Mouse (Mus musculus) telencephalon, adult 2 months (tissue): Measurements from ENCODE around the gene Fads2.

Source experiments
- DNase-seq: peaks from one replicate; pipeline ENCODE4 v3.0.0-alpha.2; 2011; ENCODE audit warnings: low read depth, low spot score

Fads2 gene

GRCm38 (mm10) chr19:10102054-10102700 lies 631 bp upstream of the Fads2 start:
- DNase-seq = no peak

GRCm38 (mm10) chr19:10100631-10101071 lies 895 bp downstream of the Fads2 start:
- DNase-seq = no peak

GRCm38 (mm10) chr19:10097826-10098225 lies 3.7 kb downstream of the Fads2 start:
- DNase-seq = no peak

GRCm38 (mm10) chr19:10096371-10096876 lies 5.1 kb downstream of the Fads2 start:
- no peak for DNase-seq

GRCm38 (mm10) chr19:10094695-10095094 lies 6.9 kb downstream of the Fads2 start:
- DNase-seq = no peak

GRCm38 (mm10) chr19:10093829-10094228 lies 7.7 kb downstream of the Fads2 start:
- no peak for DNase-seq

GRCm38 (mm10) chr19:10086976-10087375 lies 14.6 kb downstream of the Fads2 start:
- DNase-seq = no peak

- no peak for DNase-seq
These were observed 16.1 kb downstream of the Fads2 start for GRCm38 (mm10) chr19:10085454-10085853.

- DNase-seq = no peak
These were observed 19.4 kb downstream of the Fads2 start for GRCm38 (mm10) chr19:10082105-10082504.

- DNase-seq = no peak
These were observed 21.2 kb downstream of the Fads2 start for GRCm38 (mm10) chr19:10080384-10080783.

- no peak for DNase-seq
These were observed 23.2 kb downstream of the Fads2 start for GRCm38 (mm10) chr19:10078392-10078791.

GRCm38 (mm10) chr19:10073145-10073544 lies 28.4 kb downstream of the Fads2 start:
- DNase-seq = no peak

- DNase-seq = no peak
These were observed 29.7 kb downstream of the Fads2 start for GRCm38 (mm10) chr19:10071892-10072291.

- no peak for DNase-seq
These were observed 30.4 kb downstream of the Fads2 start for GRCm38 (mm10) chr19:10071166-10071565.

- no peak for DNase-seq
These were observed 31.2 kb downstream of the Fads2 start for GRCm38 (mm10) chr19:10070186-10070980.

GRCm38 (mm10) chr19:10067701-10068100 lies 33.8 kb downstream of the Fads2 start:
- DNase-seq = no peak

- DNase-seq = no peak
These were observed 35.0 kb downstream of the Fads2 start for GRCm38 (mm10) chr19:10066502-10066901.

GRCm38 (mm10) chr19:10066189-10066500 lies 35.4 kb downstream of the Fads2 start:
- DNase-seq = no peak

GRCm38 (mm10) chr19:10065465-10066188 lies 35.9 kb downstream of the Fads2 start:
- DNase-seq = no peak

- DNase-seq = no peak
These were observed 37.2 kb downstream of the Fads2 start for GRCm38 (mm10) chr19:10064173-10065012.

GRCm38 (mm10) chr19:10062862-10063261 lies 38.7 kb downstream of the Fads2 start:
- DNase-seq = no peak
